Mouse (Mus musculus): ENCODE data around the gene Gm11172. TPM values are rescaled to one million over a fixed set of nuclear protein-coding genes. Genes with fewer than 3 reads are reported as not detected.

Gene Gm11172
- polyA plus RNA-seq, 1 experiment from 2014 or later: not detected

DNA sequence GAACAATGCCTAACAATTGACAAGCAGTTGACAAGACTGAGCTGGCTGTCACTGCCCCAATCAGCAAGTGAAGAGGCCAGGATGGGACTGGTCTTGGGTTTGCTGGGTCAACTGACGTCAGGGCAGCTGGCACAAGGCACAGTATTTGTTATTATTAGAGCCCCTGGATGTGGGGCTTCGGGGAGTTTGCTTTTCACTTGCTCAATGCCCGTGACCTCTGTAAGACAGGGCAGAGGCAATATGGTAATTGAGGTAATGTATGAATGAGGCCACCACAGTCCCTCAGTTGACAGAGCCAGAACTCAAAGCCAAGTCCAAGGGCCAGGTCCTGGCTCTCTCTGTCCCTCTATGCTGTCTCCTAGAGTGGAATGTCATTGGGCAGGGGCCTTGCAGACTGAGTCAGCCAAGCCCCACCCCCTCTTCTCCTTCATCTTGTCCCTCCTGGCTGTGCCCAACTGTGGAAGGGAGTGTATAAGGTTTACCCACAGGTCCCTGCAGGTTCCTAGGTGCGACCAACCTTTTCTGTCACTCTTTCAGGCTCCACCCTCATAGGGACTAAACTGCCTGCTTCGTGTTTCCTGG lies 35.0 kb upstream of the Gm11172 start:
- no peak for ATAC-seq

DNA sequence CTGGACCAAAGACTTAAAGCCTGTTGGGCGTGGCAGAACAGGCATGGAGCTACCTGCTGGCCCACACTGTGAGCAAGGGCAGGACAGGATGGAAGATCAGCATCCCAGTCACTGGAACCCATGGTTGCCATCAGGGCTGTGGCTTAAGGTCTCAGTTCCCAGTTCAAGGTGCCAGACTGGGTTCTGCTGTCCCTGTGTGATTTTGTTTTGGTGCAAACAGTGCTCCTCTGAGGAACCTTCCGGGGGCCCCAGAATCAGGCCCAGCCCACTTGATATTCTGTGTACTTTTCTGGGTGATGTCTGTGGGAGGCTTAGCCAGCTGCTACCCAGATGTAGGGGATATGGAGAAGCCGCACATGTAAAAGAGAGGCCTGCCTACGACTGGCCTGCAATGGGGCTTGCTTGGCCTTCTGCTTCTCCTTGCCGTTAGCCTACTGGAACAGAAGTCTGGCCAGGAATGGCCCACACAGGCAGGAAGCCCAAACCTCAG lies 32.0 kb upstream of the Gm11172 start:
- H3K27ac ChIP-seq: no peak overlapping the region
- H3K4me2 ChIP-seq: no peak overlapping the region
- H3K27me3 ChIP-seq: peaks cover 23% of the 10 kb centered on the region
- no peak for ATAC-seq
- no peak overlapping the region for H3K9ac ChIP-seq
- H3K4me3 ChIP-seq: no peak overlapping the region
- H3K4me1 ChIP-seq: peaks cover 30% of the 10 kb centered on the region
- 93% methylated on average over 5 of the region's 5 CpGs for whole genome bisulfite sequencing
- no peaks in the 10 kb centered on the region for H3K9me3 ChIP-seq (replicated peaks)
- H3K36me3 ChIP-seq (ENCODE audit: poor library complexity, severe bottlenecking): no peaks in the 10 kb centered on the region

More for the DNA sequence above, 35.0 kb upstream of the Gm11172 start:
- no peaks in the 10 kb centered on the region for H3K9me3 ChIP-seq (replicated peaks)
- H3K27me3 ChIP-seq: peaks cover 2% of the 10 kb centered on the region
- peaks cover 12% of the 10 kb centered on the region; the same call in 1 of the 2 replicates for H3K4me1 ChIP-seq
- no peak overlapping the region for H3K9ac ChIP-seq
- no peak overlapping the region for H3K27ac ChIP-seq
- no peak overlapping the region for H3K4me2 ChIP-seq
- no peaks in the 10 kb centered on the region for H3K36me3 ChIP-seq (ENCODE audit: poor library complexity, severe bottlenecking)
- H3K4me3 ChIP-seq: no peak overlapping the region
- WGBS: 73% methylated on average over 5 of the region's 5 CpGs

DNA sequence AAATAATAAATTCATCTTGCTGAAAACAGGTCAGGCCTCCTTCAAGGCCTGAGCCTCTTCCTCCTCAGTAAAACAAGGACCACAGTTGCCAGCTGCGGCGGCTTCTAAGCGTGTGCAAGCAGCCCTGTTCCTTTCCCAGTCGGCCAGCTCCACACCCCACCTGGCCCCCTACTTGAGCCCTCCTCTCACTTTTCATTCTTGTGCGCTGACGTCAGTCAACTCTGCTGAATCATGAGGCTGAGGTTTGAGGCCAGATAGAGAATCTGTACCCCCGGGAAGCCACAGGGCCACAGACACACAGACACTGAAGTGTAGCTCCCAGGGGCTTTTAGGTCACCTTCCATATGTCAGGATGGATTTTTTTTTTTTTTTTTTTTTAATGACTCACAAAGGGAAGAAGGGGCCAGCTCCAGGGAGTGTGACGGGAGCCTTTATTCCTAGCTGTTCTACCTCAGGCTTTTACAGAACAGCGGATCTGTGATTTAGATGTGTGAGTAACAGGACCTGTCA lies 30.8 kb upstream of the Gm11172 start:
- Histone ChIP-seq H3K9me3 (replicated peaks) (no peaks in the 10 kb centered on the region), H3K4me1 (peaks cover 35% of the 10 kb centered on the region), H3K36me3 (ENCODE audit: poor library complexity, severe bottlenecking) (no peaks in the 10 kb centered on the region), H3K27ac (no peak overlapping the region), H3K9ac (0 out of 2 replicates have a peak overlapping the region, but pooled peaks have one; percentile 16), H3K4me2 (no peak overlapping the region), H3K4me3 (no peak overlapping the region), H3K27me3 (peaks cover 23% of the 10 kb centered on the region)
- WGBS: 36% methylated on average over 9 of the region's 9 CpGs
- no peak for ATAC-seq

DNA sequence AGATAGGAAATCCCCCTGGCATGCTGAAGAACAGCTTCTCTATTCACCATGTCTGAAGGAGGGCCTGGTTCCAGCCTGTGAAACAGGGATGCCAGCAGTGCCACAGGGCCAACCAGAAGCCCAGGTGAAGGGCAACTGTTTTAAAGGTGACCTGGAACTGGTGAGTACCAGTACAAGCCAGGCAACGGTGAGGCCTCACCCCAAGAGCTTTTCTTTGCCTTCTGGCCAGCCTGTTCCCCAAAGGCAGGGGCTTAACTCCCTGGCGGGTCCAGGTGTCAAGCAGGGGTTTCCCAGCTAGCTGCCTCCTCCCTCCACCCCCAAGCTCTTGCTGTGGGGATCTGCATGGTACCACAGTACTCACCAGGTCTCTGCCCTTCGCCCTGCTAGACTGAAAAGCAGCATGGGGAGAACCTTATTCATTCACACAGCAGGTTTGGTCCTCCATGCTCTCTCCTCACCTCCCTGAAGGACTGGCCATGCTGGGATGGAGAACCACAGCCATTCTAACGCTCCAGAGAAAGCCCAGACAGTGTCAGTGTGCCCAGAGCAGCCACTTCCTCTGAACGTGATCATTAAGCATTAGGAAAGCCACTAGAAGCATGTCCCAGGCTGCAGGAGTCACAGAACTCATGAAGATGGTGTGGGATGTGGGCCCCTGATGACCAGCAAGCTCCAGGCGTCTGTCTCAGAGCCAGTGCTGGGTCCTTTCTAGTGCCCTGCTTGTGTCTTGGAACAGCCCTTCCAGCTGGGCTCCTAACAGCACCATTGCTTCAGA lies 30.2 kb upstream of the Gm11172 start:
- no peak for ATAC-seq
- Histone ChIP-seq H3K9me3 (replicated peaks) (no peaks in the 10 kb centered on the region), H3K9ac (no peak overlapping the region), H3K4me3 (no peak overlapping the region), H3K27me3 (peaks cover 23% of the 10 kb centered on the region), H3K36me3 (ENCODE audit: poor library complexity, severe bottlenecking) (no peaks in the 10 kb centered on the region), H3K4me2 (no peak overlapping the region), H3K4me1 (peaks cover 35% of the 10 kb centered on the region), H3K27ac (no peak overlapping the region)
- 46% methylated on average over 6 of the region's 6 CpGs for WGBS

DNA sequence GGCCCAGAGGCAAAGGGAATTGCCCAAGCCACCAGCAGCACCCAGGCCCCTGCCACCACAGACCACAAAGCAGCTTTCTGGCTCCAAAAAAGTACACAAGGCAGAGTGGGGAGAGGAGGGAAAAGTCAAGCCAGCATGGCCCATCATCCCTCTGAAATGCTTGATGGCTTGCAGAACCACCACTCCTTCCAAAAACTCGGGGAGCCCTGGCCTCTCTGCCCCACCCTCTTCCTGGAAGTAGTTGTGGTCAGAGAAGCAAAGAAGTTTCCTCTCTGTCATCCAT lies 29.6 kb upstream of the Gm11172 start:
- Histone ChIP-seq H3K4me2 (no peak overlapping the region), H3K27ac (no peak overlapping the region), H3K36me3 (ENCODE audit: poor library complexity, severe bottlenecking) (no peaks in the 10 kb centered on the region), H3K9me3 (replicated peaks) (no peaks in the 10 kb centered on the region), H3K27me3 (peaks cover 23% of the 10 kb centered on the region), H3K9ac (no peak overlapping the region), H3K4me1 (peaks cover 35% of the 10 kb centered on the region), H3K4me3 (no peak overlapping the region)
- WGBS: 61% methylated on average over 1 of the region's 1 CpGs
- ATAC-seq: no peak

DNA sequence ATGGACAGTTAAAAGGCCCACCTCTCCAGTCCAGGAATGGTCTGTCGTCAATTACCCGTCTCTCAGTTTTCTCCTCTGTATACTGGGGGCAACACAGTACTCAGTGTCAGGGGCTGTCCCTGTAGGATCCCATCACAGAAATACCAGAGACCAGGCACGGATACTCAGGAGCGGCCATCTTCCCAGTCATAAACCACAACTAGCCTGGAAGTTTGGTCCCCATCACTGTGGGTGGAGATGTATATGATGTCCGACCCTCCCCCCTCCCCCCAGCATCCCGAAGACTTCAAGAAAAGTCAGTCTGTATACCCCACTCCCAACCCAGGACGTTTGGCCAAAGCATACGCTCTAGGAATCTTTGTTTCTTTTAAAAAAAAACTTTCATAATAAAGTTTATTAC lies 29.3 kb upstream of the Gm11172 start:
- Histone ChIP-seq H3K4me2 (peak overlapping the region; percentile 93; the same call in 1 of the 2 replicates), H3K9ac (no peak overlapping the region), H3K27ac (no peak overlapping the region), H3K4me3 (no peak overlapping the region), H3K9me3 (replicated peaks) (no peaks in the 10 kb centered on the region), H3K4me1 (peaks cover 35% of the 10 kb centered on the region), H3K36me3 (ENCODE audit: poor library complexity, severe bottlenecking) (no peaks in the 10 kb centered on the region), H3K27me3 (peaks cover 23% of the 10 kb centered on the region)
- 74% methylated on average over 8 of the region's 8 CpGs for WGBS
- ATAC-seq: no peak

DNA sequence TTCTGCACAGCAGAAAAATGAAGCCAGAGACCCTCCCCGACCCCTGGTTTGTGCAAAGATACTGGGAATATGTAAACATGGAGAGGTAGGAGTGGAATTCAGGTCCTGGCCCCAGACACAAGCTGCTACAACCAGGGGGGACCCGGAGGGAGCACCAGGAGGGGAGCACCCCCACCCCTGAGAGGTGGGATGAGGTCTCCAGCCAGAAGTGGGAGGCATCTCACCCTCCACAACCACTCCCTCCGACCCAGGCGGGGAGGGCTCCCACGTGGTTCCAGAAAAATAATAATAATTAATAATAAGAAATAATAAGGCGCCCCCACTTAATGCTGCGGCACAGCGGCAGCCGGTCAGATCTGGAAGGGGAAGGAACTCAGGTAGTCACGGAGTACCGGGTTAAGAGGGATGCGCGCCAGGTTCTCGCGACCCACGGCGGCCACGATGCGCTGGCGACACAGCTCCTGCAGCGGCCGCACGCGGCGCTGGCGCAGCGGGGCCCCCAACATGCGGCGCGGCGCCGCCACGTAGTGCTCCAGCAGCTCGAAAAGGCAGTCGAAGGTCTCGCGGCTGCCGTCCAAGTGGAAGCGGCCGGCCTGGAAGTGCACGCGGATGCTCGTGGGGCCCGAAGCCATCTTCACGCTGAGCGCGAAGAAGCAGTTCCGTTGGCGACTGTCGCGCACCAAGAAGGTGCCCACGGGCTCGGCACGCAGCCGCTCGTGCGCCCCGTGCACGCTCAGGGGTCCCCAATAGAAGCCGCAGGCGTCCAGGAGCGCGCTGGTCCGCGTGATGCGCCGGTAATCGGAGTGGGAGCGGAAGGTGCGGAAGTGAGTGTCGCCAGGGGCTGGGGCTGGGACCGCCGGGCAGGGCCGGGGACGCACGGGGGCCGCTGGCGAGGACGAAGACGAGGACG lies 28.6 kb upstream of the Gm11172 start:
- H3K36me3 ChIP-seq (ENCODE audit: poor library complexity, severe bottlenecking): no peaks in the 10 kb centered on the region
- peak overlapping the region; percentile 93 for H3K4me2 ChIP-seq
- H3K4me3 ChIP-seq: peak overlapping the region; percentile 69
- no peak overlapping the region for H3K27ac ChIP-seq
- WGBS: 3% methylated on average over 80 of the region's 81 CpGs
- no peak for ATAC-seq
- H3K4me1 ChIP-seq: peaks cover 35% of the 10 kb centered on the region
- peaks cover 23% of the 10 kb centered on the region for H3K27me3 ChIP-seq
- no peaks in the 10 kb centered on the region for H3K9me3 ChIP-seq (replicated peaks)
- peak overlapping the region; percentile 73 for H3K9ac ChIP-seq

DNA sequence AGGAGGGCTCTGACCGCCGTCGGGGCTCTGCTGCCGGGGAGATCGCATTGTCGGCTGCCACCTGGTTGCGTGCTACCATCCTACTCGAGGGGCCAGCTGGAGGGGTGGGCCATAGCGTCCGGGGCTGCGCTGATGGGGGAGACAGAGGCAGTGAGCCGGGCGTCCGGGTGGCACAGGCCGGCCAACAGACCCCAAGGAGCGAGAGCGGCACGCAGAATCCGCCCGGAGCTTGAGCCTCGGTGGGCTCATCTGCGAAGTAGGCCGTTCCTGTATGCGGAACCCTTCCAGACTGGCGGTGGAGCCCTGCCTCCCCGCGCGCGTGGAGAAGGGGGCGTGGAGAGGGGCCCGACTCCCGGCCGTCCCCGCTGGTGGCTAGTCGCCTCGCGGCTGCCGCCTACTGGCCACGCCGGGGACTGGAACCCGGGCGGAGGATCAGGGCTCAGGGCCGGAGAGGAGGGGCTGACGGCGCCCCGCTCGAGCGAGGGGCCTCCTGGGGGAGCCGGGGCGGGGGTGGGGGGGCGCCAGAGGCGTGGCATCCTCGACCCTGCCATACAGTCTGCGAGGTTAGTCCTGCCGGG lies 27.8 kb upstream of the Gm11172 start:
- ATAC-seq: peak; percentile 75
- Histone ChIP-seq H3K36me3 (ENCODE audit: poor library complexity, severe bottlenecking) (no peaks in the 10 kb centered on the region), H3K27me3 (peaks cover 23% of the 10 kb centered on the region), H3K4me2 (peak overlapping the region; percentile 93), H3K4me1 (peaks cover 35% of the 10 kb centered on the region), H3K4me3 (peak overlapping the region; percentile 69), H3K9me3 (replicated peaks) (no peaks in the 10 kb centered on the region), H3K27ac (peak overlapping the region; percentile 80), H3K9ac (peak overlapping the region; percentile 73)
- under 1% methylated on average over 40 of the region's 55 CpGs for WGBS

DNA sequence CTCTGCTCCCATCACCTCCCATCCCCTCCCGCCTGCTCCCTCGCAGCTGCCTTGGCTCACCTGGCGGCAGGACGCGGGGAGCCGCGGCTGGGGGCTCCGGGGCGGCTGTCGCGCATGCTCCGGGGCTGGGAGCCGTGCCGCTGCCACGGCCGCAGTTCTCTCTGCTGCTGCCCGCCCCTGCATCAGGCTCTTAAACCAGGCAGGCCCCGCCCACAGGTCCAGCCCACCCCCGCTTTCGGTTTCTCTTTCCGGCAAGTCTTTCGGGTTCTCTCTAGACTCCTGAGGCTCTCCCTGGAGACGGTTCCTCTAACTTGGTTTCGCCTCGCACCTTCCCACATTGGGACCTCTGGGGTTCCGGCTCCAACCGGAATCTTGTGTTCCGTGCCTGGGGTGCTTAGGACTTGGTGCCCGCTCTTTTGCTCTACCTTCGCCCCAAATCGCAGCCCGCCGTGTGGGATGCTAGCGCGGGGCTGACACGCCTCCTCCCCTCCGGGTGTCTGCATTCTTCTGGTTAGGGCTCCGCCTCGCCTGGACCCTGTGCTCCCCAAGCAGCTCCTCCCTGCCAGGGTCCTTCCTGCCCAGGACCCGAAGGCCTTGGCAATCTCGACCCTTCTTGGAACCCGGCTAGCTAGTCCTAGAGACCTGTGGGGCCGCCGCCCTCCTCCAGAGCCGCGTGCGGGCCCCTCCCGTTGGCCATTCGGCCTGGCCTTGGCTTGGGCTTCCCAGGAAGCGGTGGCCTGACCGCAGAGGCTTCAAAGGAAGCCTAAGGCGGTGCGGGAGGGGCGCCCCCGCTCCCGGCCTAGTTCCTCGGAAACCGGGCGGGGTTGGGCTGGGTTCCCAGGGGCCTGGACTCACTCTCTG lies 27.1 kb upstream of the Gm11172 start, which contains the start of gene Socs1:
TSS of gene Socs1 (minus strand) at position 166 of the 861 bp plus-strand sequence.
- Histone ChIP-seq H3K27ac (peak within 1 kb of the TSS; percentile 80), H3K4me2 (peak within 1 kb of the TSS; percentile 93), H3K9ac (peak within 1 kb of the TSS; percentile 73), H3K36me3 (ENCODE audit: poor library complexity, severe bottlenecking) (no peaks in the 10 kb centered on the region), H3K4me3 (peak within 1 kb of the TSS; percentile 69), H3K27me3 (peaks cover 23% of the 10 kb centered on the region), H3K9me3 (replicated peaks) (no peaks in the 10 kb centered on the region), H3K4me1 (peaks cover 35% of the 10 kb centered on the region)
- under 1% methylated on average over 56 of the region's 59 CpGs for WGBS
- ATAC-seq: peak; percentile 88

DNA sequence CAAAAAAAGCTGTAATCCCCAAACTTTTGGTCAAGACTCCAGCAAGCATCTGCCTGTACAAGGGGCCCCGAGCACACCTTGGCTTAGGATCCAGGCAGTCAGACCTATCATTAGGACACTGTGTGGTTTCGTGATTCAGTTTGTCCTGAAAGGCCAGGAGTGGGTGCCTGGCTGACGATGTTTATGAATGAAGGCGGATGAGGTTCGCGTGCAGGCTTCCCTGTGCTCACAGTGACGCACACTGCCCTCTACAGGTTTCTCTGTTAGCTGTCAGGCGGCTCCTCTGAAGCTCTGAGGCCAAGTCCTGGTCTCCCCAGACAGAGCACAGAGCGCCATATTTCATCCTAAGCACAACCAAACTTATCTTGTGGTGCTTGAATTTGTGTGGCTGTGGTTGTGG lies 26.4 kb upstream of the Gm11172 start:
- Histone ChIP-seq H3K4me3 (peak overlapping the region; percentile 69), H3K27me3 (peaks cover 23% of the 10 kb centered on the region), H3K4me1 (peaks cover 35% of the 10 kb centered on the region), H3K36me3 (ENCODE audit: poor library complexity, severe bottlenecking) (no peaks in the 10 kb centered on the region), H3K4me2 (peak overlapping the region; percentile 93), H3K9me3 (replicated peaks) (no peaks in the 10 kb centered on the region), H3K9ac (peak overlapping the region; percentile 73), H3K27ac (peak overlapping the region; percentile 80; the same call in 1 of the 2 replicates)
- WGBS: under 1% methylated on average over 9 of the region's 9 CpGs
- ATAC-seq: peak; percentile 56

All from forebrain, embryonic 13.5 days (tissue).